Mouse (Mus musculus) forebrain, embryonic 12.5 days (tissue): Measurements from ENCODE around the gene Ccer1. TPM values are rescaled to one million over a fixed set of nuclear protein-coding genes. Genes with fewer than 3 reads are reported as not detected.
"Not testable (repeated sequence)": the region's sequence is repeated elsewhere in the genome, so short reads cannot be mapped to it uniquely, and the experiment has no call there.

Experiments
- ATAC-seq: fragments of 200-750 bp; cut with Nextera tagmentation; 2 replicates; pipeline ENCODE4 v1.8.0; 2017; ENCODE audit warnings: moderate TSS enrichment; ENCODE audit not compliant: low FRiP score
- H3K27ac ChIP-seq: fragments of 300-500 bp; sonication (generic); 2 replicates; pipeline ENCODE4 v1.5.1; 2016; ENCODE audit warnings: mild to moderate bottlenecking
- H3K27me3 ChIP-seq: fragments of 300-500 bp; sonication (generic); 2 replicates; pipeline ENCODE4 v1.6.1; 2016; ENCODE audit warnings: mild to moderate bottlenecking
- H3K36me3 ChIP-seq: fragments of 300-500 bp; sonication (generic); replicated peaks from 2 replicates; pipeline ENCODE4 v1.6.1; 2016; ENCODE audit warnings: mild to moderate bottlenecking
- H3K4me1 ChIP-seq: fragments of 300-500 bp; sonication (generic); 2 replicates; pipeline ENCODE4 v1.6.1; 2016
- H3K4me2 ChIP-seq: fragments of 300-500 bp; sonication (generic); 2 replicates; pipeline ENCODE4 v1.6.1; 2016; ENCODE audit warnings: mild to moderate bottlenecking, moderate library complexity
- H3K4me3 ChIP-seq: fragments of 300-500 bp; sonication (generic); replicated peaks from 2 replicates; pipeline ENCODE4 v1.5.1; 2016; ENCODE audit warnings: mild to moderate bottlenecking
- H3K9ac ChIP-seq: fragments of 300-500 bp; sonication (generic); 2 replicates; pipeline ENCODE4 v1.6.1; 2016; ENCODE audit warnings: mild to moderate bottlenecking
- H3K9me3 ChIP-seq: fragments of 300-500 bp; sonication (generic); 2 replicates; pipeline ENCODE4 v1.6.1; 2016
- WGBS: fragments of 180-500 bp; shearing (Covaris S2); methylation state at CpG from one replicate; pipeline ENCODE4 v1.1.7; 2016; 5-methylcytosine and 5-hydroxymethylcytosine counted together
- polyA plus RNA-seq: library from polyadenylated mRNA; unstranded; fragments of >200 nt; fragmentation: Nextera tagmentation; extraction: Ambion mirVana; gene quantifications from 2 replicates; pipeline ENCODE4 v1.2.1, GENCODE M21; 2016

Ccer1 gene
- polyA plus RNA-seq, 1 experiment from 2014 or later = not detected

- Histone ChIP-seq H3K27me3 (no peaks in the 10 kb centered on the region), H3K4me3 (no peak overlapping the region), H3K36me3 (no peaks in the 10 kb centered on the region), H3K9ac (no peak overlapping the region), H3K4me2 (no peak overlapping the region), H3K4me1 (no peaks in the 10 kb centered on the region), H3K9me3 (no peaks in the 10 kb centered on the region), H3K27ac (no peak overlapping the region)
- ATAC-seq = peak; percentile 72; the same call in 1 of the 2 replicates
- 2% methylated on average over 5 of the region's 5 CpGs for WGBS
Measured at GRCm38 (mm10) chr10:97712687-97713086, 19.8 kb downstream of the Ccer1 start.

DNA sequence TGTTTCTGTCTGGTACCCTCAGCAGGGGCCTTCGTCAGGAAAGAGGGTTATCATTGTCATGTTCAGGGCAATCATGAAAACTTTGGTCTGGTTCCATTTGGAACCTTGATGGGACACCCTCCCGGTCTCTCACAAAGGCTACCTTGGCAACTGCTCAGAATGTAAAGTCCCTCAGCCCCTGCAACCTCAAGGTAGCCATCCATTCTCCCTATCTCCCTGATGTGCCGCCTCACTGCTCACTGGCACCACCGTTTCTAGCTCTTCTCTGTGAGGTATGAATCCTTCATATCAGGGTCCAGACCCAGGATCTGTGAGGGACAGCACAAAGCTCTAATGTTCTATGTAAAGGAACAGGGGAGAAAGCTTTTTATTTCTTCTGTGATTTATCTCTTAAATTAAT is 21.7 kb downstream of the Ccer1 start:
- Histone ChIP-seq H3K9me3 (no peaks in the 10 kb centered on the region), H3K4me2 (no peak overlapping the region), H3K4me1 (no peaks in the 10 kb centered on the region), H3K4me3 (no peak overlapping the region), H3K27ac (no peak overlapping the region), H3K36me3 (no peaks in the 10 kb centered on the region), H3K9ac (no peak overlapping the region), H3K27me3 (no peaks in the 10 kb centered on the region)
- ATAC-seq = no peak
- WGBS = 68% methylated on average over 4 of the region's 4 CpGs

- Histone ChIP-seq H3K9me3 (no peaks in the 10 kb centered on the region), H3K9ac (no peak overlapping the region), H3K27ac (no peak overlapping the region), H3K4me2 (no peak overlapping the region), H3K36me3 (no peaks in the 10 kb centered on the region), H3K4me3 (no peak overlapping the region), H3K4me1 (no peaks in the 10 kb centered on the region), H3K27me3 (no peaks in the 10 kb centered on the region)
- ATAC-seq = no peak
- whole genome bisulfite sequencing = 82% methylated on average over 3 of the region's 3 CpGs
Measured at GRCm38 (mm10) chr10:97715289-97715906, 22.5 kb downstream of the Ccer1 start.

GRCm38 (mm10) chr10:97717233-97717632 is 24.4 kb downstream of the Ccer1 start:
- no peaks in the 10 kb centered on the region for H3K36me3 ChIP-seq
- no peaks in the 10 kb centered on the region for H3K27me3 ChIP-seq
- no peak overlapping the region for H3K9ac ChIP-seq
- no peaks in the 10 kb centered on the region for H3K4me1 ChIP-seq
- H3K4me2 ChIP-seq = no peak overlapping the region
- H3K9me3 ChIP-seq = no peaks in the 10 kb centered on the region
- no peak overlapping the region for H3K4me3 ChIP-seq
- no peak for ATAC-seq
- no peak overlapping the region for H3K27ac ChIP-seq
- 84% methylated on average over 1 of the region's 1 CpGs for WGBS

DNA sequence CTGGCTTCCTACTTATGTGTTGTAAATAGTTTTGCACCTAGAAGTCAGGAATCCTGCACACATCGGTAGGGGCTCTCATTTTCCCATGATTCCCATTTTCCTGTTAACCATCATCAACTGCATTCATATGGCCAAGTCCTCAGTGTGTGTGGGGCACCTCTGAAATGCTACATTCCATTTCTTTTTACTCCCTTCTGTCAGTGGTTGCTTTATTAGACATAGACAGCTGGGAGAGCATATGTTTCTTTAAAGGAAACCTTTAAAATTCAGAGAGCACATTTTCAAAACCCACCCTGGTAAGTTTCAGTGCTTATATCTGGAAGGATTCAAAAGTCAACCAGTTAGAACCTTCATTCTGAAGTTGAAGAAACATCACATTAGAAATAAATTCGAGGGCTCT is 25.2 kb downstream of the Ccer1 start:
- 78% methylated on average over 2 of the region's 2 CpGs for WGBS

DNA sequence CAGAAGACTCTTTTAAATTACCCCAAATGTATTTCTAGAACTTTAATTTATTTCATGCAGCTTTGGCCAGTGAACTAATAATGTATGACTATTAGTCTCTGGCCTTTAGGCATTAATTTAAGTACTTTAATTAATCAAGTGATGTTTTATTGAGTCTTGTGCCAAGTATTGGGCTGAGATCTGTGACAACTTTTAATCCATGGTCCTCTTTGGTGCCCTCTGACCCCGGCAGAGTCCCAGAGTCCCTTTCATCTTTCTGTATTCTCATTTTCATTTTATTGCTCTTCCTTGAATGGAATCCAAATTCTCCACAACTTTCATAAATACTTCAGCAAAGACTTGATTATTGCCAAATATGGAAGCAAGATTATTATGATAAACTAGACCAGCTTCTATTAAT is 27.8 kb downstream of the Ccer1 start:
- H3K4me2 ChIP-seq = no peak overlapping the region
- 95% methylated on average over 1 of the region's 1 CpGs for WGBS

More for the DNA sequence above, 25.2 kb downstream of the Ccer1 start:
- Histone ChIP-seq H3K4me3 (no peak overlapping the region), H3K27me3 (no peaks in the 10 kb centered on the region), H3K4me1 (no peaks in the 10 kb centered on the region), H3K4me2 (no peak overlapping the region), H3K9me3 (no peaks in the 10 kb centered on the region), H3K9ac (no peak overlapping the region), H3K27ac (no peak overlapping the region), H3K36me3 (no peaks in the 10 kb centered on the region)
- ATAC-seq = no peak

GRCm38 (mm10) chr10:97722709-97723108 is 29.9 kb downstream of the Ccer1 start:
- ATAC-seq = no peak
- no peak overlapping the region for H3K9ac ChIP-seq
- H3K27me3 ChIP-seq = no peaks in the 10 kb centered on the region
- H3K36me3 ChIP-seq = no peaks in the 10 kb centered on the region
- no peak overlapping the region for H3K27ac ChIP-seq
- H3K9me3 ChIP-seq = no peaks in the 10 kb centered on the region
- 94% methylated on average over 9 of the region's 9 CpGs for WGBS
- no peak overlapping the region for H3K4me2 ChIP-seq
- no peaks in the 10 kb centered on the region for H3K4me1 ChIP-seq
- H3K4me3 ChIP-seq = no peak overlapping the region

More for the DNA sequence above, 27.8 kb downstream of the Ccer1 start:
- ATAC-seq = no peak
- Histone ChIP-seq H3K9me3 (no peaks in the 10 kb centered on the region), H3K9ac (no peak overlapping the region), H3K27me3 (no peaks in the 10 kb centered on the region), H3K4me3 (no peak overlapping the region), H3K4me1 (no peaks in the 10 kb centered on the region), H3K36me3 (no peaks in the 10 kb centered on the region), H3K27ac (no peak overlapping the region)

GRCm38 (mm10) chr10:97725929-97726328 is 33.1 kb downstream of the Ccer1 start:
- Histone ChIP-seq H3K4me1 (no peaks in the 10 kb centered on the region), H3K4me2 (no peak overlapping the region), H3K9ac (no peak overlapping the region), H3K4me3 (no peak overlapping the region), H3K27me3 (no peaks in the 10 kb centered on the region), H3K9me3 (no peaks in the 10 kb centered on the region), H3K36me3 (no peaks in the 10 kb centered on the region), H3K27ac (no peak overlapping the region)
- 58% methylated on average over 1 of the region's 1 CpGs for WGBS
- no peak for ATAC-seq

- not testable (repeated sequence) for ATAC-seq, H3K36me3 ChIP-seq, H3K9me3 ChIP-seq, H3K27ac ChIP-seq, H3K9ac ChIP-seq, H3K27me3 ChIP-seq, H3K4me2 ChIP-seq, H3K4me3 ChIP-seq, H3K4me1 ChIP-seq
Measured at GRCm38 (mm10) chr10:97726655-97727054, 33.8 kb downstream of the Ccer1 start, which contains the start of gene C030005K15Rik. TSS of gene C030005K15Rik (minus strand) at chr10:97726755.

Other genes with a start within 250 kb of the Ccer1 start
- gene Dcn, start 213.4 kb upstream of the Ccer1 start, polyA plus RNA-seq = 22.4 and 30.6 TPM in 2 replicates
- gene Lum, start 127.9 kb upstream of the Ccer1 start, polyA plus RNA-seq = 70.1 and 90.3 TPM in 2 replicates
- gene Kera, start 86.2 kb upstream of the Ccer1 start, polyA plus RNA-seq = 0.08 and 0.27 TPM in 2 replicates
- 3.6 and 4.8 TPM in 2 replicates for gene Epyc, start 49.0 kb upstream of the Ccer1 start, polyA plus RNA-seq
- not detected in 2 replicates for gene C030005K15Rik, start 33.7 kb downstream of the Ccer1 start, polyA plus RNA-seq